ENCODE assay signal across 23 mouse cellular contexts in genomic region chrX:9041611-9042010, GRCm38 (mm10). TPM values are rescaled to one million over a fixed set of nuclear protein-coding genes. Genes with fewer than 3 reads are reported as not detected.
DNase-seq lines count a peak whose midpoint lies in the region; ATAC-seq and TF ChIP-seq lines count a peak whose summit lies in the region.
"Not testable (repeated sequence)": the region's sequence is repeated elsewhere in the genome, so short reads cannot be mapped to it uniquely, and the experiment has no call there.
"Had no signal": no experiment of that assay in that cellular context is flagged by ENCODE, and none has a peak within 500 bp of the region (broad histone marks: within the 10 kb centered on the region; RNA-seq: fewer than 3 reads in every experiment).

No protein-coding gene starts in this region.

- not testable (repeated sequence) for H3K36me3 ChIP-seq in MEL (ENCODE audit: control insufficient read depth in 1 of 2, insufficient read depth in 2 of 2, low read length in 2 of 2)

- not testable (repeated sequence) for TF ChIP-seq RAD21 in MEL (IDR thresholded peaks at IDR 0.05; ENCODE audit: low read depth, low read length)

- not testable (repeated sequence) for H3K79me2 ChIP-seq in MEL (ENCODE audit: control insufficient read depth, insufficient read depth, low read length, poor library complexity)

- TF ChIP-seq CTCF in MEL (IDR thresholded peaks at IDR 0.05 in 2 of 3, conservative IDR thresholded peaks at IDR 0.05 in 1 of 3; ENCODE audit: control insufficient read depth in 1 of 3, insufficient read depth in 1 of 3, low read depth in 2 of 3, low read length in 3 of 3, poor library complexity in 1 of 3, severe bottlenecking in 1 of 3): peak in 2 of 3 experiments; percentile 12 to 22; a peak in 2 of 6 replicates

- DNase-seq in MEL (ENCODE audit: low read depth, low spot score): not testable (repeated sequence)
- DNase-seq in heart, adult 11 months: peak; percentile 78
- DNase-seq in kidney, adult 9 months: peak; percentile 67
- DNase-seq in layer of hippocampus, adult 9-11 months: peak; percentile 2
- DNase-seq in testis, postnatal 14 days (ENCODE audit: low spot score): peak; percentile 36
- peak; percentile 9 for DNase-seq in thymus, postnatal 36 days

- H3K27me3 ChIP-seq in MEL (ENCODE audit: control insufficient read depth in 1 of 2, insufficient read depth in 2 of 2, low read length in 2 of 2): not testable (repeated sequence)

- H3K27ac ChIP-seq in MEL (ENCODE audit: control insufficient read depth, low read depth, low read length): not testable (repeated sequence)

- not testable (repeated sequence) for H3K9ac ChIP-seq in MEL (ENCODE audit: control insufficient read depth, low read depth, low read length, poor library complexity, severe bottlenecking)

- not testable (repeated sequence) for H3K9me3 ChIP-seq in MEL (replicated peaks; ENCODE audit: insufficient read depth, low read length)

- TF ChIP-seq POLR2A in MEL (IDR thresholded peaks at IDR 0.05; ENCODE audit: control insufficient read depth in 1 of 2, insufficient read depth in 1 of 2, low read depth in 1 of 2, low read length in 2 of 2, poor library complexity in 1 of 2): not testable (repeated sequence)

- ATAC-seq in megakaryocyte progenitor cell, adult 5-6 weeks (replicated peaks; ENCODE audit: poor library complexity): peak; percentile 60

- not testable (repeated sequence) for H3K4me3 ChIP-seq in MEL (ENCODE audit: control insufficient read depth in 1 of 2, insufficient read depth in 1 of 2, low read depth in 2 of 2, low read length in 2 of 2)

- TF ChIP-seq EP300 in MEL (IDR thresholded peaks at IDR 0.05; ENCODE audit: low read depth in 1 of 2, low read length in 2 of 2): not testable (repeated sequence)

- not testable (repeated sequence) for H3K4me1 ChIP-seq in MEL (ENCODE audit: control insufficient read depth in 1 of 2, insufficient read depth in 2 of 2, low read length in 2 of 2)

RNA-seq across cellular contexts. Expression of gene Fthl17e, which starts 8.3 kb away (rescaled TPM):
- total RNA-seq in MEL (2012; rRNA removed): not detected in 2 replicates
- not detected for polyA plus RNA-seq in MEL (2012; ENCODE audit: insufficient read depth in 1 of 2, insufficient read length in 2 of 2, low read depth in 1 of 2, low replicate concordance in 2 of 2, missing spikeins in 1 of 2)
- not detected in 2 replicates for total RNA-seq in megakaryocyte progenitor cell, adult 5-6 weeks (2015)
- total RNA-seq in megakaryocyte progenitor cell, adult 5-6 weeks (2017): not detected in 2 replicates
- total RNA-seq: adrenal gland, adult 18-20 months; adrenal gland, postnatal 25 days; G1E; gastrocnemius, postnatal 14 days; heart, postnatal 36 days had no signal
- polyA plus RNA-seq: activated CD4-positive, CD25-positive, alpha-beta regulatory T cell, adult 4 months; CD4-positive, CD25-positive, alpha-beta regulatory T cell, adult 4 months; embryonic facial prominence, embryonic 13.5 days; forebrain, embryonic 12.5 days; forebrain, embryonic 16.5 days; frontal cortex, adult 2 months; G1E; gonadal fat pad, adult 2 months; heart, embryonic 13.5 days; heart, postnatal 0 days; hindbrain, embryonic 11.5 days; hindbrain, embryonic 15.5 days had no signal

RNA-seq across cellular contexts. Expression of gene Fthl17f, which starts 21.2 kb away (rescaled TPM):
- not detected in 2 replicates for total RNA-seq in MEL (2012; rRNA removed)
- polyA plus RNA-seq in MEL (2012; ENCODE audit: insufficient read depth in 1 of 2, insufficient read length in 2 of 2, low read depth in 1 of 2, low replicate concordance in 2 of 2, missing spikeins in 1 of 2): not detected
- total RNA-seq in megakaryocyte progenitor cell, adult 5-6 weeks (2015): not detected in 2 replicates
- not detected in 2 replicates for total RNA-seq in megakaryocyte progenitor cell, adult 5-6 weeks (2017)
- total RNA-seq: adrenal gland, adult 18-20 months; adrenal gland, postnatal 25 days; gastrocnemius, postnatal 14 days; heart, postnatal 36 days had no signal
- polyA plus RNA-seq: activated CD4-positive, CD25-positive, alpha-beta regulatory T cell, adult 4 months; CD4-positive, CD25-positive, alpha-beta regulatory T cell, adult 4 months; embryonic facial prominence, embryonic 13.5 days; forebrain, embryonic 12.5 days; forebrain, embryonic 16.5 days; frontal cortex, adult 2 months; G1E; gonadal fat pad, adult 2 months; heart, embryonic 13.5 days; heart, postnatal 0 days; hindbrain, embryonic 11.5 days; hindbrain, embryonic 15.5 days had no signal

RNA-seq across cellular contexts. Expression of gene Fthl17d, which starts 55.1 kb away (rescaled TPM):
- total RNA-seq in MEL (2012; rRNA removed): not detected in 2 replicates
- not detected for polyA plus RNA-seq in MEL (2012; ENCODE audit: insufficient read depth in 1 of 2, insufficient read length in 2 of 2, low read depth in 1 of 2, low replicate concordance in 2 of 2, missing spikeins in 1 of 2)
- total RNA-seq in megakaryocyte progenitor cell, adult 5-6 weeks (2015): not detected in 2 replicates
- total RNA-seq in megakaryocyte progenitor cell, adult 5-6 weeks (2017): not detected in 2 replicates
- total RNA-seq: adrenal gland, adult 18-20 months; adrenal gland, postnatal 25 days; G1E; gastrocnemius, postnatal 14 days; heart, postnatal 36 days had no signal
- polyA plus RNA-seq: activated CD4-positive, CD25-positive, alpha-beta regulatory T cell, adult 4 months; CD4-positive, CD25-positive, alpha-beta regulatory T cell, adult 4 months; embryonic facial prominence, embryonic 13.5 days; forebrain, embryonic 12.5 days; forebrain, embryonic 16.5 days; frontal cortex, adult 2 months; G1E; gonadal fat pad, adult 2 months; heart, embryonic 13.5 days; heart, postnatal 0 days; hindbrain, embryonic 11.5 days; hindbrain, embryonic 15.5 days had no signal
